Mouse (Mus musculus) neural tube, embryonic 11.5 days (tissue): Measurements from ENCODE around the gene Tmem108. TPM values are rescaled to one million over a fixed set of nuclear protein-coding genes. Genes with fewer than 3 reads are reported as not detected.

ENCODE experiments used
- ATAC-seq: fragments of 200-750 bp; cut with Nextera tagmentation; 2 replicates; pipeline ENCODE4 v1.8.0; 2017; ENCODE audit warnings: moderate number of reproducible peaks, mild to moderate bottlenecking, moderate TSS enrichment, moderate library complexity; ENCODE audit not compliant: insufficient read depth, low FRiP score, low TSS enrichment
- DNase-seq: peaks from one replicate; pipeline ENCODE4 v3.0.0-alpha.2; 2015; ENCODE audit warnings: low spot score
- H3K27ac ChIP-seq: fragments of 300-500 bp; sonication (generic); 2 replicates; pipeline ENCODE4 v1.5.1; 2014; ENCODE audit warnings: low read depth, mild to moderate bottlenecking, low read length
- H3K27me3 ChIP-seq: fragments of 300-500 bp; sonication (generic); 2 replicates; pipeline ENCODE4 v1.6.1; 2014; ENCODE audit warnings: mild to moderate bottlenecking, low read length, mixed read lengths; ENCODE audit not compliant: control insufficient read depth, insufficient read depth
- H3K36me3 ChIP-seq: fragments of 300-500 bp; sonication (generic); 2 replicates; pipeline ENCODE4 v1.6.1; 2014; ENCODE audit warnings: mild to moderate bottlenecking, low read length, moderate library complexity, mixed read lengths; ENCODE audit not compliant: control insufficient read depth, insufficient read depth
- H3K4me1 ChIP-seq: fragments of 300-500 bp; sonication (generic); 2 replicates; pipeline ENCODE4 v1.6.1; 2014; ENCODE audit warnings: low read length, mixed read lengths; ENCODE audit not compliant: control insufficient read depth, insufficient read depth
- H3K4me2 ChIP-seq: fragments of 300-500 bp; sonication (generic); 2 replicates; pipeline ENCODE4 v1.6.1; 2014; ENCODE audit warnings: low read depth, mild to moderate bottlenecking, moderate library complexity
- H3K4me3 ChIP-seq: fragments of 300-500 bp; sonication (generic); 2 replicates; pipeline ENCODE4 v1.5.1; 2014; ENCODE audit warnings: low read depth, low read length
- H3K9ac ChIP-seq: fragments of 300-500 bp; sonication (generic); 2 replicates; pipeline ENCODE4 v1.6.1; 2014; ENCODE audit warnings: mild to moderate bottlenecking, low read length
- H3K9me3 ChIP-seq: fragments of 300-500 bp; sonication (generic); 2 replicates; pipeline ENCODE4 v1.6.1; 2016; ENCODE audit warnings: low read length; ENCODE audit not compliant: control insufficient read depth
- WGBS: fragments of 180-500 bp; shearing (Covaris S2); extraction: QIAGEN DNeasy Blood & Tissue Kit; methylation state at CpG from one replicate; pipeline ENCODE4 v1.1.7; 2014; 5-methylcytosine and 5-hydroxymethylcytosine counted together
- polyA plus RNA-seq: library from polyadenylated mRNA; unstranded; fragments of >200 nt; fragmentation: Nextera tagmentation; extraction: Ambion mirVana; gene quantifications from 2 replicates; pipeline ENCODE4 v1.2.1, GENCODE M21; 2014

Tmem108 gene
- polyA plus RNA-seq, 1 experiment from 2014 or later, result 19.9 TPM

DNA sequence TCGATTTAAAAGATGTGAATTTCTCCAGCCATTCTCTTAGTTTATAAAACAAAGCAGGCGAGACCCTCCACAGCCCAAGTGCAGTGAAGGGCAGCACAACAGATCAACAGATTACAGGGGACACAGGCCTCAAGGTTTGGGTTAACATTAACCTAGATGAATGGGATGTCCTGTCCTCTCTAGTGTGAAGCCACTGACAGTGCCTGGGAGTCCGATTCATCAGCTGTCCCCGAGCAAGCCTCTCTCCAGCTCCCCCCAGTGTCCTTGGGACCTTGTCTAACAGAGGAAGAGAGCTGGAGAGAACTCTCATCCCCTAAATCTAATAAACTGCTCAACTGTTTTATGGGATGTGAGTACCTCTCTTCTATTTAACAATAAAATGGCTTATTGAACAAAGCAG, 48.4 kb downstream of the Tmem108 start:
- 79% methylated on average over 4 of the region's 4 CpGs for WGBS
- Histone ChIP-seq H3K27me3 (no peaks in the 10 kb centered on the region), H3K4me3 (no peak overlapping the region), H3K9me3 (no peaks in the 10 kb centered on the region), H3K4me1 (no peaks in the 10 kb centered on the region), H3K27ac (no peak overlapping the region), H3K9ac (no peak overlapping the region), H3K4me2 (no peak overlapping the region), H3K36me3 (no peaks in the 10 kb centered on the region)
- DNase-seq (no peak), ATAC-seq (no peak)

DNA sequence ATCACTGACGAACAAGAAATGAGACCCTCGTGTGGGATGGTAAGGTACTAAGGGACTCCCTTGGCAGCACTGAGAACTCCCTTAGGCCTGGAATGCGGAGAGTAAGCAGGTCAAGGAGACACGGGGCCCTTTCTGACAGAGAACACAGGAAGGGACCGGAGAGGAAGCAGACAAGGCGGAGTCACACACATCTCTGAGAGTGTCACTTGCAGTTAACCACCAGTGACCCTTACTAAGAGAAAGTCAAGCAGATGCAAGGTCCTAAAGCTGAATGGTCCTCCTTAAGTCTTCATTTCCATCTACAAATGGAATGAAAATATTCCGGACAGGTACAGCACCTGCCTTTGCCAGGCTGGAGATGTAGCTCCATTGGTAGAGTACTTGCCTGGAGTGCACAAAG, 48.9 kb downstream of the Tmem108 start:
- H3K27me3 ChIP-seq, result no peaks in the 10 kb centered on the region
- no peak for ATAC-seq
- no peak overlapping the region for H3K4me3 ChIP-seq
- H3K4me1 ChIP-seq, result no peaks in the 10 kb centered on the region
- no peak overlapping the region for H3K27ac ChIP-seq
- no peaks in the 10 kb centered on the region for H3K9me3 ChIP-seq
- H3K9ac ChIP-seq, result no peak overlapping the region
- H3K4me2 ChIP-seq, result no peak overlapping the region
- H3K36me3 ChIP-seq, result no peaks in the 10 kb centered on the region
- no peak for DNase-seq
- WGBS, result 83% methylated on average over 7 of the region's 7 CpGs

DNA sequence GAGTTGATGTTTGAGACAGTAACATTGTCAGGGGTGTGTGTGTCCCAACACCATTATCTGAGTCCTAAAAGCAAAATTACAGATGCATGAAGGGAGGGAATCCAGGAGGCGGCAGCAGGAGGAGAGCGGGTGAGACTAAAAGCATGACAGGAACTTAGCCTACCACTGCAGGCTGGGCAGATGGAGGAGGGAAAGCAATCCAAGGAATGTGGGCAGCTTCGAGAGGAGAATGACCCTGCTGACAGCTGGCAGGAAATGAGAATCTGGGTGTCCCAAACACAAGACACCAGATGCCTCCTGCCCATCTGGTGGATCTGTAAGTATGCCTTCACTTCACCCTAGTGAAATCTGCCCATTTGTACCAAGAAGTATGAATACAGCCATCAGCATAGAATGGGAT, 51.9 kb downstream of the Tmem108 start:
- no peaks in the 10 kb centered on the region for H3K36me3 ChIP-seq
- H3K27ac ChIP-seq, result no peak overlapping the region
- H3K9ac ChIP-seq, result no peak overlapping the region
- H3K4me1 ChIP-seq, result no peaks in the 10 kb centered on the region
- ATAC-seq, result no peak
- H3K4me2 ChIP-seq, result no peak overlapping the region
- no peaks in the 10 kb centered on the region for H3K27me3 ChIP-seq
- H3K4me3 ChIP-seq, result no peak overlapping the region
- DNase-seq, result no peak
- 70% methylated on average over 3 of the region's 3 CpGs for WGBS
- H3K9me3 ChIP-seq, result no peaks in the 10 kb centered on the region

DNA sequence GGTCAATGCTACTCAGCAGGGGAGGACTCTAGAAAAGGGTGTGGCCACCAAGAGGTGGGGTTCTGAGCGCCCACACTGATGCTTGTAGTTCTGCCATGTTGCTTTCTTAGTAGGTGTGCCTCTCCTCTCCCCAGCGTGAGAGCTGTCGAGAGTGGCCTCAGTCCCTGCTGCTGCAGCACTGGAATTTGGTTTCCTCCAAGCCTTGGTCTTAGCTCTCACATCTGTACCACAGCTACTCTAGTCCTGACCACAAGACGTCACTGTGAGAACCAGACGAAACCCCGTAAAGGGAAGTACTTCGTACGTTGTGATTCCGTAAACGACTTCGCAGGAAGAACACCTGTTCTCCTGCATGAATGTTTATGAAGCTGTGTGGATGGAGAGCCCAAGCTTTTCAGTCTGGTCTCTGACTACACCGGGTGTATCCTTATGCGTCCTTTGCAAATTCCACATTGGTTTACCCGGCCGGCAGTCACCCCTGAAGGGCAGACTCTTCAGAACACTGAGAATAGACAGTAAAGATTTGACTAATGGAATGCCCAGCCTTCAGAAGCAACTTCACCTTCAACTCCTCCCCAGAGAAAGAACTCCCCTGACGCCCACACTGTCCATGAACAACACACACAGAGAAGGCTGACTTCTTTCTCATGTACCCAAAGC, 53.0 kb downstream of the Tmem108 start:
- no peak for DNase-seq
- ATAC-seq, result no peak

DNA sequence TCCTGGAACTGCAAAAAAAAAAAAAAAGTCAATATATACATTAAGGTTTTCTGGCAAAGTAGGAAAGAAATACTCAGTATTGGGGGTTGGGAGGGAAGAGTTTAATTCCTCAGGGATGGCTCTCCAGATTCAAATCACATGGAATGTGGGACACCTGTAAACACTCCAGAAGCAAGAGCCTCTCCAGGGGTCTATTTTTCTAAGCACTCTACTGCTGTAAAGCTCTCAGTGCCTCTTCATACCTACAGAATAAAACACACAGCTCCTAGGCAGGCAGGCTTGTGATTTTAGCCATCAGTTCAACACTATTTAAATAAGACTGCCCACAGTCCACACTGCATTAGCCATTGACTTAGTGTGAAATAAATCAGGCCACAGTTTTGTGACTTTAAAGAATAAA, 53.8 kb downstream of the Tmem108 start:
- no peaks in the 10 kb centered on the region for H3K9me3 ChIP-seq
- H3K4me2 ChIP-seq, result no peak overlapping the region
- DNase-seq, result no peak
- no peaks in the 10 kb centered on the region for H3K36me3 ChIP-seq
- H3K9ac ChIP-seq, result no peak overlapping the region
- no peaks in the 10 kb centered on the region for H3K27me3 ChIP-seq
- no peaks in the 10 kb centered on the region for H3K4me1 ChIP-seq
- H3K4me3 ChIP-seq, result no peak overlapping the region
- ATAC-seq, result no peak
- H3K27ac ChIP-seq, result no peak overlapping the region

More for the DNA sequence above, 53.0 kb downstream of the Tmem108 start:
- Histone ChIP-seq H3K27ac (no peak overlapping the region), H3K4me2 (no peak overlapping the region), H3K4me3 (no peak overlapping the region), H3K9me3 (no peaks in the 10 kb centered on the region), H3K9ac (no peak overlapping the region), H3K4me1 (no peaks in the 10 kb centered on the region), H3K27me3 (no peaks in the 10 kb centered on the region), H3K36me3 (no peaks in the 10 kb centered on the region)
- 77% methylated on average over 16 of the region's 16 CpGs for WGBS

DNA sequence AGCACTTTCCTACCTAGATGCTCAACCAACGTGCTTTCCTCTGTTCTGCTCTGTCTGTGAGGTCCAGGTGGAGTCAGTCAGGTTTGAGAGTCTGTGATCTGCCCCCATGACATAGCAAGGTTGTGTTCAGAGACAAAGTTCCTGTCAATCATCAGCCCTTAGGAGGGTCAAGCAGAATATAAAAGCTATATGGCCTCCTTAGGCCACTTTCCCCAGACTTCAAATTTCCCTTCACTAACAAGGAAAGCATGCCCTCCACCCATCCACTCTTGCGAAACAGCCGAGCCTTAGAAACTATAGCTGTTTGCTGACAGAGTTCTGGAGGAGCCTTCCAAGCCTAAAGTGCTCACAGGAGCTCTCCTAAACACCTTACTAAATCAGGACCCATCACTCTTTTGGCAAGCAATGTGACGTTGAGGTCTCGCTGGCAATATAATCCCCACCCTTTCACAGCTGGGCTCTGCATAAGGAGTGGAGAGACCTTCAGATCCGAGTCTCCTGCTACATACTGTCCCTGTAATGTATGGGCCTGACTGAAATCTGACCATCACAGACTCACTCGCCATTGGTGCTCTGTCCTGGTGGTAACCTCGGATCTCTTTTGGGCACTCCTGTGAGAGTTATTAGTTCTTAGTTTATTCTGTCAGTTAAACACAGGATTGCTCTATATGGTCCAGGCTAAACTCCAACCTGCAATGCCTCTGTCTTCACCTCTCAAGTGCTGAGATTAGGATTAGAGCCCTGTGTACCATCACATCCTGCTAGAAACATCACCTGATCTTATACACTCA, 54.4 kb downstream of the Tmem108 start:
- Histone ChIP-seq H3K9ac (no peak overlapping the region), H3K4me1 (no peaks in the 10 kb centered on the region), H3K9me3 (no peaks in the 10 kb centered on the region), H3K27me3 (no peaks in the 10 kb centered on the region), H3K4me2 (no peak overlapping the region), H3K27ac (no peak overlapping the region), H3K36me3 (no peaks in the 10 kb centered on the region), H3K4me3 (no peak overlapping the region)
- ATAC-seq, result no peak
- no peak for DNase-seq
- WGBS, result 89% methylated on average over 8 of the region's 8 CpGs

DNA sequence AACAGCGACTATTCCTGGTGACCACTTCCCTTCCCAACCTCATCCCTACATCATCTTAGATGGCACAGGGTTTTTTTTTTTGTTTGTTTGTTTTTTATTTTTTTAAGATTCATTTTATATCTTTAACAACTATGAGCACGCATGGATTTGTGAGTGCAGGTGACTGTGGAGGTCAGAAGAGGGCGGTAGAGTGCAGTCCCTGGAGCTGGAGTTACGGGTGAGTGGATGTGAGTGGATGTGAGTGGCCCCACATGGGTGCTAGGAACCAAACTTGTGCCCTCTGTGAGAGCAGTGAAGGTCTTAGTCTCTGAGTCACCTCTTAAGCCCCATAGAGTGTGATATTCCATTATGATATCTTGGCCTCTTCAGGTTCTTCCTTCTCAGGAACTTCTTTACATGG, 55.9 kb downstream of the Tmem108 start:
- ATAC-seq, result no peak
- DNase-seq, result no peak
- Histone ChIP-seq H3K4me1 (no peaks in the 10 kb centered on the region), H3K27me3 (no peaks in the 10 kb centered on the region), H3K9ac (no peak overlapping the region), H3K9me3 (no peaks in the 10 kb centered on the region), H3K27ac (no peak overlapping the region), H3K36me3 (no peaks in the 10 kb centered on the region), H3K4me3 (no peak overlapping the region), H3K4me2 (no peak overlapping the region)
- 95% methylated on average over 4 of the region's 4 CpGs for WGBS

DNA sequence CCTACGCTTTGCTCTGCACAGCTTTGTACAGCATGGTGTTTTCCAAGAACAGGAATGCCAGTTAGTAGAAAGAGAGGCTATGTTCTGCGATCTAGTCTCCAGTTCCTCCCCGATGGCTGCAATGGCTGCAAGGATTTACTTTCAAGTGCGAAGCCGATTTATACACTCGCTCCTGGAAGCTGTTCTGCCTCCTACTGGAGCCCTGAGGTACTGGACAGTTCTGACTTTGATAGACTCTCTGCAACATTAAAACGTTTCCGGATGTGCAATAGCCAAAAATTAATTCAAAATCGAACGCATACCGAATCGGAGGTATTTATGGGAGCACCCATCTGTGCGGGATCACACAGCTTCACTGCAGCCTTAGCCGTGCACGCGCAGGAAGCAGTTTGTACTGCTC, 58.6 kb downstream of the Tmem108 start:
- Histone ChIP-seq H3K4me3 (no peak overlapping the region), H3K9ac (no peak overlapping the region), H3K9me3 (no peaks in the 10 kb centered on the region), H3K4me1 (no peaks in the 10 kb centered on the region), H3K27me3 (no peaks in the 10 kb centered on the region), H3K36me3 (no peaks in the 10 kb centered on the region), H3K27ac (no peak overlapping the region), H3K4me2 (no peak overlapping the region)
- WGBS, result 91% methylated on average over 16 of the region's 16 CpGs
- ATAC-seq (no peak), DNase-seq (no peak)

DNA sequence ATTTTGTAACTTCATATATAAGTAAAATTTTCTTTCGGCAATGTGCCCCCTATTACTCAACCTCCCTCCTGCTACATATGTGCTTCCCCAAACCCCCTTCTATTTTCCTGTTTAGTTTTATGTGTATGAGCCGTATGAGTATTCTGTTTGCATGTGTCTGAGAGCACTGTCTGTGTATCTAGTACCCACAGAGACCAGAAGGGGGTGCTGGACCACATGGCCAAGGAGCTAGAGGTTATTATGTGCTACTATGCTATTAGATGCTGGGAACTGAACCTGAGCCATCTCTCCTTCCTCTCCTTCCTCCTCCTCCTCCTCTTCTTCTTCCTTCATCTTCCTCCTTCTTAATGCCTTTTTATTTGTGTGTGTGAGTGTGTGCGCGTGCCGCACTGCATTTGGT, 59.2 kb downstream of the Tmem108 start:
- DNase-seq (no peak), ATAC-seq (no peak)
- Histone ChIP-seq H3K4me2 (no peak overlapping the region), H3K27ac (no peak overlapping the region), H3K27me3 (no peaks in the 10 kb centered on the region), H3K9me3 (no peaks in the 10 kb centered on the region), H3K4me1 (no peaks in the 10 kb centered on the region), H3K36me3 (no peaks in the 10 kb centered on the region), H3K9ac (no peak overlapping the region), H3K4me3 (no peak overlapping the region)
- WGBS, result 80% methylated on average over 5 of the region's 5 CpGs
